Mouse (Mus musculus) liver, adult 2 months (tissue): ENCODE results near the gene Nobox. TPM values are rescaled to one million over a fixed set of nuclear protein-coding genes. Genes with fewer than 3 reads are reported as not detected.
A peak's percentile ranks its signal among the peaks of the same experiment; 100 is the strongest.

Experiments
- DNase-seq: peaks from one replicate; pipeline ENCODE4 v3.0.0-alpha.2; 2011; ENCODE audit warnings: low read depth, low spot score; ENCODE audit errors: extremely low read depth
- H3K27ac ChIP-seq: fragments of 200-500 bp; replicated peaks from 2 replicates; pipeline ENCODE4 v1.5.1; 2012; ENCODE audit warnings: low read depth, mild to moderate bottlenecking, control low read depth, inconsistent platforms, low read length; ENCODE audit not compliant: insufficient read depth
- H3K27me3 ChIP-seq: fragments of 200-500 bp; 2 replicates; pipeline ENCODE4 v1.6.1; 2012; ENCODE audit warnings: mild to moderate bottlenecking, moderate library complexity, low read length, inconsistent platforms; ENCODE audit not compliant: control insufficient read depth, insufficient read depth
- H3K36me3 ChIP-seq: fragments of 200-500 bp; 2 replicates; pipeline ENCODE4 v1.6.1; 2012; ENCODE audit warnings: low read length, inconsistent platforms; ENCODE audit not compliant: control insufficient read depth, insufficient read depth
- H3K4me1 ChIP-seq: fragments of 200-500 bp; 2 replicates; pipeline ENCODE4 v1.6.1; 2011; ENCODE audit warnings: low read length; ENCODE audit not compliant: control insufficient read depth, insufficient read depth
- H3K4me3 ChIP-seq: fragments of 200-500 bp; 2 replicates; pipeline ENCODE4 v1.5.1; 2011; ENCODE audit warnings: low read depth, mild to moderate bottlenecking, control low read depth, low read length, moderate library complexity; ENCODE audit not compliant: insufficient read depth
- H3K79me2 ChIP-seq: fragments of 200-500 bp; 2 replicates; pipeline ENCODE4 v1.6.1; 2012; ENCODE audit warnings: inconsistent platforms, mild to moderate bottlenecking, low read length, moderate library complexity; ENCODE audit not compliant: control insufficient read depth, insufficient read depth
- H3K9ac ChIP-seq: fragments of 200-500 bp; 2 replicates; pipeline ENCODE4 v1.6.1; 2012; ENCODE audit warnings: low read depth, mild to moderate bottlenecking, control low read depth, inconsistent platforms, low read length
- CTCF ChIP-seq: fragments of 200-500 bp; IDR thresholded peaks from 2 replicates; pipeline ENCODE4 v1.5.1; 2011; ENCODE audit warnings: low read depth, low read length, control low read depth
- POLR2A ChIP-seq: fragments of 200-500 bp; IDR thresholded peaks from 2 replicates; pipeline ENCODE4 v1.6.1; 2011; ENCODE audit warnings: low read length, control low read depth; ENCODE audit not compliant: insufficient read depth; ENCODE audit errors: extremely low read depth
- WGBS: fragments of 180-500 bp; shearing (Covaris S2); methylation state at CpG from one replicate; pipeline ENCODE4 v1.1.7; 2018; 5-methylcytosine and 5-hydroxymethylcytosine counted together
- polyA plus RNA-seq: library from polyadenylated mRNA; depleted of rRNA; stranded (reverse); fragments of >200 nt; gene quantifications from 2 replicates; pipeline ENCODE4 v1.2.3, GENCODE M21; 2012
- total RNA-seq: library from RNA; depleted of rRNA; stranded (reverse); fragments of >200 nt; gene quantifications from 2 replicates; pipeline ENCODE4 v1.2.3, GENCODE M21; 2014

Nobox gene
- total and polyA plus RNA-seq, 2 experiments, result 0.04 TPM; not detected in 1

DNA sequence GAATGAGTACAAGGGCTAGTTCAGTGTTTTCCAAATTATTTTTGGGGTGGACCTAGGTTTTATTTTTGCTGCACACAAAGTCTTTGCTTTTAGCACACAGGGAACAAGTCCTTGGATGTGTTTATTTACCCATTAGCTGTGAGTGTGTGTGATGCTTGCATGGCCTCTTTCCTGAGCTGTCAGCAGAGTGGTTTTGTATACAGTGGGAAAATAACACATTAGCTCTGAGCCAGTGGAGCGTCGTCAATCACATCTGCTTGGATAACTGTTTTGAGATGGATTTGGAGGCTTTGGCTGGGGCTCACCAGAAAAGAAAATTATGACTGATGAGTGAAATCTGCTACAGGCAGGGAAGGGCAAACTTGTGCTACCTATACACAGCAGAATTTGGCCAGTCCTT, 33.0 kb upstream of the Nobox start:
- DNase-seq, result no peak
- H3K27me3 ChIP-seq, result no peaks in the 10 kb centered on the region
- H3K9ac ChIP-seq, result no peak overlapping the region
- H3K79me2 ChIP-seq, result no peaks in the 10 kb centered on the region
- no peaks in the 10 kb centered on the region for H3K4me1 ChIP-seq
- no peak overlapping the region for H3K27ac ChIP-seq
- peaks cover 5% of the 10 kb centered on the region for H3K36me3 ChIP-seq
- WGBS, result 84% methylated on average over 2 of the region's 2 CpGs
- TF ChIP-seq CTCF (no peak), POLR2A (no peak)
- no peak overlapping the region for H3K4me3 ChIP-seq

DNA sequence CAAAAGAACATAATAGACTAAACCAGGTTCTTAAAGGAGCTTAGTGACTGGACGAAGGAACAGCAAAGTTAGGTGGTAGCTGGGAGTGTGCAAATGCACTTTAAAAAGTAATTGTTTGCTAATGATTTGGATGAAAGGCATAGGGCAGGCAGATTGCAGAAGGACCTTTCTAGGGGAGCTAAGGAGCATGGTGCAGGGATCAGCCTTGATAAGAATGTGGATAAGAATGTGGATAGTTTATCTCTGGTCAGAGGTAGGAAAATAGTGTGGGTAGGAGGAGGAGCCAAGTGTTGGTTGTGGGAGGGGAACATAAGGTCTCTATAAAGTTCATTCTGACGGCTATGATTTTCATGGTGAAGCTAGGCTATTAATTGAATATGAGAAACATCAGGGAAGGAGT, 29.4 kb upstream of the Nobox start:
- no peak for TF ChIP-seq CTCF
- no peak for TF ChIP-seq POLR2A
- Histone ChIP-seq H3K27me3 (no peaks in the 10 kb centered on the region), H3K4me3 (no peak overlapping the region), H3K9ac (no peak overlapping the region), H3K4me1 (no peaks in the 10 kb centered on the region), H3K27ac (no peak overlapping the region), H3K79me2 (no peaks in the 10 kb centered on the region), H3K36me3 (no peaks in the 10 kb centered on the region)
- DNase-seq, result no peak
- WGBS, result 77% methylated on average over 2 of the region's 2 CpGs

DNA sequence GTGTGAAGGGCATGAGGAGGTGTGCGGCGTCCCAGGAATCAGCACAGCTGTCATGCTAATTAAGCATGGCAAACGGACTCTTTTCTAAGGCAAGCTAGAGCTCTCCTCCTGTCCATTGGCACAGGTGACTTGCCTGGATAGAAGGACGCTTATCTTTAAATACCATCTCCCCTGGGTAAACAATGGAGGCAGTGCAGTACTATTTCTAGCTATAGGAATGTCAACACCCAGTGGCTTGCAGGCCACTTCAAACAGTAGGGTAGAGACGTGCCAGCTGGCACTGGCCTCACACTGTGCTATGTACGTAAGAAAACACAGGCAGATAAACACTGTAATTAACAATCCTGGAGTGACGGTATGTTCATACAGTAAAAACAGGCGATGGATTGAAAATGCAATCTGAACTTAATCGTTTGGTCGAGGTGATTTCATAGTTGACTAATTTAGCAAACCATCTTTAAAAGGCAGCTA, 28.2 kb upstream of the Nobox start:
- no peak for TF ChIP-seq POLR2A
- TF ChIP-seq CTCF, result no peak
- Histone ChIP-seq H3K9ac (no peak overlapping the region), H3K36me3 (no peaks in the 10 kb centered on the region), H3K27me3 (no peaks in the 10 kb centered on the region), H3K4me1 (no peaks in the 10 kb centered on the region), H3K27ac (no peak overlapping the region), H3K79me2 (no peaks in the 10 kb centered on the region), H3K4me3 (no peak overlapping the region)
- DNase-seq, result peak; percentile 27
- 26% methylated on average over 10 of the region's 10 CpGs for WGBS

DNA sequence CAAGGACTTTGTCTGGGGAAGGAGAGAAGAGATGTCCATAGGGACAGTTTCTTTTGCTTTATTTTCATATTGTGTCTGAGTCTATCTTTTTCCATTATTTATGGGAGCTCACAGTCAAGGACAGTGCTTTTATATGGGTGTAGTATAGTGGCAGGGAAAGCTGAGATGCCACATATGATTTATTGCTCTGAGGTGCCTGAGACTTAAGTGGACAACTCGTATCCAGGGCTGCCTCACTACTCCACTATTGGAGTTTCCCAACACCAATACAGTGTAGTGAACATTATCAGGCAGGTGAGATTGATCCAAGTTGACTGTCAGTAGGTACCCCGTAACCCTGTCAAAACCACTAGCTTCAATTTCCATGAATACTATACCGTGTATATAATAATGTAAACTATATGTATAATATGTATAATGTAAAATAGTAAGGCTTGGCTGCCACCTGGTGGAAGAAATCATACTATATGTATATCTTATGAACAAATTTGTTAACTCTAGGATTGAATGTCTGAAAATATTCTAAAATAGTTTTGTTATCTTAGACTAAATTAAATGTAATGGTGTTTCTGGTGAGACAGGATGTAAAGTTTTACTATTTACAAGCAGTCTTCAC, 26.4 kb upstream of the Nobox start:
- H3K79me2 ChIP-seq, result no peaks in the 10 kb centered on the region
- H3K4me3 ChIP-seq, result no peak overlapping the region
- 79% methylated on average over 3 of the region's 3 CpGs for WGBS
- TF ChIP-seq POLR2A (no peak), CTCF (no peak)
- H3K27ac ChIP-seq, result no peak overlapping the region
- no peaks in the 10 kb centered on the region for H3K36me3 ChIP-seq
- DNase-seq, result no peak
- no peak overlapping the region for H3K9ac ChIP-seq
- H3K27me3 ChIP-seq, result no peaks in the 10 kb centered on the region
- no peaks in the 10 kb centered on the region for H3K4me1 ChIP-seq

DNA sequence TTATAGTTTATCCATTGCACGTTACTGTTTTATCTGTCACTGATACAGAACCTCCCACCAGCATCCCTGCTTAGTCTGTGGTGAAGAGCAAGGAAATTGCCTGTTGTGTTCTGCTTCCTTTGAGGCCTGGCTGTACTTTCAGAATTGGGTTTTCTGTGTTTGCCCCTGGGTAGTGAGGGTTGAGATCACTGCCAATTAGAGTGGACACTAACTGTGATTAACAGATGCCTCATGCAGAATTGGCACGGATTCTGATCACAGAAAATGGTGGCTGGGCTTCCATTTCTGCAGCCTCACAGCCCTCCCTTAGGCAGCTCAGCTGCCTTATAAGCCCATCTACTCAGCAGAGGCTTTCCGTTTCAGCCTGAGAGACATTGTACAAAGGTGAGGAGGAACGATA, 24.1 kb upstream of the Nobox start:
- DNase-seq, result no peak
- no peaks in the 10 kb centered on the region for H3K4me1 ChIP-seq
- no peak for TF ChIP-seq CTCF
- TF ChIP-seq POLR2A, result no peak

GRCm38 (mm10) chr6:43312961-43313656, 3.8 kb upstream of the Nobox start:
- TF ChIP-seq CTCF, result no peak
- WGBS, result 79% methylated on average over 8 of the region's 8 CpGs
- Histone ChIP-seq H3K27ac (no peak overlapping the region), H3K9ac (no peak overlapping the region), H3K36me3 (no peaks in the 10 kb centered on the region), H3K27me3 (no peaks in the 10 kb centered on the region), H3K79me2 (no peaks in the 10 kb centered on the region), H3K4me3 (no peak overlapping the region), H3K4me1 (no peaks in the 10 kb centered on the region)
- DNase-seq, result no peak

More for the DNA sequence above, 24.1 kb upstream of the Nobox start:
- Histone ChIP-seq H3K79me2 (no peaks in the 10 kb centered on the region), H3K9ac (no peak overlapping the region), H3K36me3 (no peaks in the 10 kb centered on the region), H3K27me3 (no peaks in the 10 kb centered on the region), H3K27ac (no peak overlapping the region), H3K4me3 (no peak overlapping the region)
- WGBS, result 82% methylated on average over 4 of the region's 4 CpGs
